Mouse (Mus musculus): ENCODE results near the gene Rbx1.

GRCm38 (mm10) chr15:81418065-81418464, 48.0 kb upstream of the Rbx1 start:
- TF ChIP-seq POLR2A (IDR thresholded peaks at IDR 0.05; ENCODE audit: extremely low read depth, insufficient read depth, low read length) = no peak
- no peak for TF ChIP-seq CTCF (IDR thresholded peaks at IDR 0.05; ENCODE audit: extremely low read depth, insufficient read depth, low read length)

All from cortical plate, adult 2 months (tissue).